Mouse (Mus musculus) midbrain, embryonic 11.5 days (tissue): Measurements from ENCODE around the gene Cnnm2. TPM values are rescaled to one million over a fixed set of nuclear protein-coding genes. Genes with fewer than 3 reads are reported as not detected.
A peak's percentile ranks its signal among the peaks of the same experiment; 100 is the strongest.

Source experiments
- ATAC-seq: fragments of 200-750 bp; cut with Nextera tagmentation; 2 replicates; pipeline ENCODE4 v1.8.0; 2017; ENCODE audit warnings: moderate TSS enrichment, moderate library complexity; ENCODE audit not compliant: low FRiP score
- DNase-seq: peaks from one replicate; pipeline ENCODE4 v3.0.0; 2015; ENCODE audit warnings: low spot score; ENCODE audit errors: missing footprints
- H3K27ac ChIP-seq: fragments of 300-500 bp; sonication (generic); 2 replicates; pipeline ENCODE4 v1.5.1; 2014; ENCODE audit warnings: low read depth, low read length
- H3K27me3 ChIP-seq: fragments of 300-500 bp; sonication (generic); 2 replicates; pipeline ENCODE4 v1.6.1; 2014; ENCODE audit warnings: mild to moderate bottlenecking, low read length, moderate library complexity, mixed read lengths; ENCODE audit not compliant: control insufficient read depth, insufficient read depth
- H3K36me3 ChIP-seq: fragments of 300-500 bp; sonication (generic); 2 replicates; pipeline ENCODE4 v1.6.1; 2014; ENCODE audit warnings: mild to moderate bottlenecking, low read length, moderate library complexity, mixed read lengths; ENCODE audit not compliant: control insufficient read depth, insufficient read depth
- H3K4me1 ChIP-seq: fragments of 300-500 bp; sonication (generic); 2 replicates; pipeline ENCODE4 v1.6.1; 2014; ENCODE audit warnings: low read length; ENCODE audit not compliant: control insufficient read depth, insufficient read depth
- H3K4me2 ChIP-seq: fragments of 300-500 bp; sonication (generic); 2 replicates; pipeline ENCODE4 v1.6.1; 2014; ENCODE audit warnings: mild to moderate bottlenecking, moderate library complexity
- H3K4me3 ChIP-seq: fragments of 300-500 bp; sonication (generic); 2 replicates; pipeline ENCODE4 v1.5.1; 2014; ENCODE audit warnings: low read depth, low read length
- H3K9ac ChIP-seq: fragments of 300-500 bp; sonication (generic); 2 replicates; pipeline ENCODE4 v1.6.1; 2014; ENCODE audit warnings: low read length
- H3K9me3 ChIP-seq: fragments of 300-500 bp; sonication (generic); 2 replicates; pipeline ENCODE4 v1.6.1; 2016; ENCODE audit warnings: low read length; ENCODE audit not compliant: control insufficient read depth
- WGBS: fragments of 180-500 bp; shearing (Covaris S2); extraction: QIAGEN DNeasy Blood & Tissue Kit; methylation state at CpG from one replicate; pipeline ENCODE4 v1.1.7; 2014; 5-methylcytosine and 5-hydroxymethylcytosine counted together
- polyA plus RNA-seq: library from polyadenylated mRNA; unstranded; fragments of >200 nt; fragmentation: Nextera tagmentation; extraction: Ambion mirVana; gene quantifications from 2 replicates; pipeline ENCODE4 v1.2.1, GENCODE M21; 2014

Cnnm2 gene
- polyA plus RNA-seq: 4.5 and 4.9 TPM in 2 replicates

DNA sequence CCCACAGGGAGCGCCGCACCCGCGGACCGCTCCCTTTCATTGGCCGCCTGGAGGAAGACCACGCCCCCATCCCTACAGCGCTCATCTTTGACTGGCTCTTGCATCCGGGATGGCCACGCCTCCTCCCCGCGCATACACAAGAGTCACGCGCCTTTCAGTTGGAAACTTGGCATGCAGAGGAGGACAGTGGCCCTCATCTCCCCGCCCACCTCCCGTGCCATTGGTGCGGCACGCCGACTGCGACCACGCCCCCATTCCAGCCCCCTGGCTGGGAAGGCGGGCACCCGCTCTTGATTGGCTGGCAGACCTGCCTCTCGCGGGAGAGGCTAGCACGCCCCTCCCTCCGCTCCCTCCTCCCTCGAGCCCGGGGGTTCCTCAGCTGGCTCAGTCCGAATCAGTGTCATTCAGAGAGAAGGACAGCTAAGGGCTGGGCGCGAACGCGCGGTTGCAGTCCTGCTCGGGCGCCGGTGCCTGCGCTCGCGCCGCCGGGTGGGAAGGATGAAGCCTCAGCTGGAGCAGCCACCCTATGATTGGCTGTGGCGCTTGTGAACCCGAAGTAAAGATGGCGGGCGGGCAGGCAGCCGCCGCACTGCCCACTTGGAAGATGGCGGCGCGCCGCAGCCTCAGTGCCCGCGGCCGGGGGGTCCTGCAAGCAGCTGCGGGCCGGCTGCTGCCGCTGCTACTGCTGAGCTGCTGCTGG lies at the start of gene Cnnm2:
Gene Cnnm2 (plus strand): TSS at position 350 of the 700 bp plus-strand sequence.
- WGBS: under 1% methylated on average over 59 of the region's 59 CpGs
- peak within 1 kb of the TSS; percentile 77 for H3K4me3 ChIP-seq
- ATAC-seq: peak; percentile 98
- H3K9ac ChIP-seq: peak within 1 kb of the TSS; percentile 77
- no peaks in the 10 kb centered on the region for H3K36me3 ChIP-seq
- no peaks in the 10 kb centered on the region for H3K9me3 ChIP-seq
- peaks cover 6% of the 10 kb centered on the region for H3K27me3 ChIP-seq
- peak within 1 kb of the TSS; percentile 61; the same call in 1 of the 2 replicates for H3K27ac ChIP-seq
- DNase-seq: peak; percentile 99
- H3K4me1 ChIP-seq: peaks cover 20% of the 10 kb centered on the region
- peak within 1 kb of the TSS; percentile 70 for H3K4me2 ChIP-seq

- H3K27me3 ChIP-seq: no peaks in the 10 kb centered on the region
- no peak overlapping the region for H3K9ac ChIP-seq
- ATAC-seq (no peak), DNase-seq (no peak)
- WGBS: 93% methylated on average over 8 of the region's 8 CpGs
- H3K4me1 ChIP-seq: no peaks in the 10 kb centered on the region
- H3K27ac ChIP-seq: no peak overlapping the region
- H3K4me2 ChIP-seq: no peak overlapping the region
- H3K9me3 ChIP-seq: no peaks in the 10 kb centered on the region; the same call in 1 of the 2 replicates
- no peak overlapping the region for H3K4me3 ChIP-seq
- H3K36me3 ChIP-seq: peaks cover 3% of the 10 kb centered on the region; the same call in 1 of the 2 replicates
Measured at GRCm38 (mm10) chr19:46714234-46714633, 47.2 kb upstream of the Cnnm2 start.

GRCm38 (mm10) chr19:46715016-46715415 lies 46.4 kb upstream of the Cnnm2 start:
- Histone ChIP-seq H3K4me1 (no peaks in the 10 kb centered on the region), H3K4me3 (no peak overlapping the region), H3K36me3 (peaks cover 3% of the 10 kb centered on the region; the same call in 1 of the 2 replicates), H3K4me2 (no peak overlapping the region), H3K9me3 (no peaks in the 10 kb centered on the region; the same call in 1 of the 2 replicates), H3K27ac (no peak overlapping the region), H3K27me3 (no peaks in the 10 kb centered on the region), H3K9ac (no peak overlapping the region)
- 91% methylated on average over 8 of the region's 8 CpGs for WGBS
- no peak for DNase-seq
- ATAC-seq: no peak

DNA sequence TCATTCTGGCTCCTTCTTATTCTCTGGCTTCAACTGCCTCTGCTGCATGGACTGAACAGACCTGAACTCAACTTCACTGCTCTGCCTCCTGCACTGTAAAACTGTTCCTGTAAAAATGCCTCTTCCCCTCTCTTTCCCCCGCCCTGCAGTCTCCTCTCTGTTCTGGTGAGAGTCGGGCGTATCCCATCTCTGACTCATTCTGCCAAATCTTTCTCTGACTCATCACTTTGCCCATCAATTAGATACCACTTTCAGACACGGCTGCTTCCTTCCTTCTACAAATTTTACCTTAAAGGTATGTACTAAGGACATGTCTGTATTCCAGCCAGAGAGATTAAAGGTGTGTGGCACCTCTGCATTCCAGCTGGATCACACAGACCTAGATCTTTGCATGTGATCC lies 43.2 kb upstream of the Cnnm2 start:
- H3K27me3 ChIP-seq: no peaks in the 10 kb centered on the region
- H3K27ac ChIP-seq: no peak overlapping the region
- H3K36me3 ChIP-seq: peaks cover 3% of the 10 kb centered on the region; the same call in 1 of the 2 replicates
- H3K4me3 ChIP-seq: no peak overlapping the region
- 87% methylated on average over 4 of the region's 4 CpGs for WGBS
- H3K9ac ChIP-seq: no peak overlapping the region
- H3K4me2 ChIP-seq: no peak overlapping the region
- H3K9me3 ChIP-seq: no peaks in the 10 kb centered on the region; the same call in 1 of the 2 replicates
- ATAC-seq: no peak
- no peaks in the 10 kb centered on the region for H3K4me1 ChIP-seq
- no peak for DNase-seq

GRCm38 (mm10) chr19:46724411-46724810 lies 37.0 kb upstream of the Cnnm2 start:
- ATAC-seq (no peak), DNase-seq (no peak)
- Histone ChIP-seq H3K27ac (no peak overlapping the region), H3K9ac (no peak overlapping the region), H3K4me1 (peaks cover 2% of the 10 kb centered on the region; the same call in 1 of the 2 replicates), H3K4me2 (no peak overlapping the region), H3K9me3 (no peaks in the 10 kb centered on the region), H3K4me3 (no peak overlapping the region), H3K36me3 (no peaks in the 10 kb centered on the region), H3K27me3 (no peaks in the 10 kb centered on the region)
- 63% methylated on average over 11 of the region's 11 CpGs for WGBS

- DNase-seq (no peak), ATAC-seq (no peak)
- Histone ChIP-seq H3K27me3 (no peaks in the 10 kb centered on the region), H3K4me1 (peaks cover 2% of the 10 kb centered on the region; the same call in 1 of the 2 replicates), H3K36me3 (no peaks in the 10 kb centered on the region), H3K4me2 (no peak overlapping the region), H3K27ac (no peak overlapping the region), H3K4me3 (no peak overlapping the region), H3K9ac (no peak overlapping the region), H3K9me3 (no peaks in the 10 kb centered on the region)
- WGBS: 99% methylated on average over 8 of the region's 8 CpGs
Measured at GRCm38 (mm10) chr19:46726142-46726541, 35.3 kb upstream of the Cnnm2 start.

GRCm38 (mm10) chr19:46727140-46727736 lies 34.2 kb upstream of the Cnnm2 start:
- no peak overlapping the region for H3K27ac ChIP-seq
- H3K9me3 ChIP-seq: no peaks in the 10 kb centered on the region
- ATAC-seq (peak; percentile 61), DNase-seq (no peak)
- no peaks in the 10 kb centered on the region for H3K36me3 ChIP-seq
- no peak overlapping the region for H3K4me2 ChIP-seq
- no peak overlapping the region for H3K4me3 ChIP-seq
- H3K4me1 ChIP-seq: peaks cover 2% of the 10 kb centered on the region; the same call in 1 of the 2 replicates
- WGBS: 52% methylated on average over 8 of the region's 8 CpGs
- no peaks in the 10 kb centered on the region for H3K27me3 ChIP-seq
- H3K9ac ChIP-seq: no peak overlapping the region

- H3K36me3 ChIP-seq: no peaks in the 10 kb centered on the region
- H3K9ac ChIP-seq: no peak overlapping the region
- H3K4me3 ChIP-seq: no peak overlapping the region
- no peaks in the 10 kb centered on the region for H3K27me3 ChIP-seq
- DNase-seq (peak; percentile 53), ATAC-seq (no peak)
- 79% methylated on average over 11 of the region's 11 CpGs for WGBS
- no peaks in the 10 kb centered on the region for H3K9me3 ChIP-seq
- peaks cover 2% of the 10 kb centered on the region; the same call in 1 of the 2 replicates for H3K4me1 ChIP-seq
- H3K4me2 ChIP-seq: no peak overlapping the region
- no peak overlapping the region for H3K27ac ChIP-seq
Measured at GRCm38 (mm10) chr19:46727945-46728540, 33.4 kb upstream of the Cnnm2 start.

DNA sequence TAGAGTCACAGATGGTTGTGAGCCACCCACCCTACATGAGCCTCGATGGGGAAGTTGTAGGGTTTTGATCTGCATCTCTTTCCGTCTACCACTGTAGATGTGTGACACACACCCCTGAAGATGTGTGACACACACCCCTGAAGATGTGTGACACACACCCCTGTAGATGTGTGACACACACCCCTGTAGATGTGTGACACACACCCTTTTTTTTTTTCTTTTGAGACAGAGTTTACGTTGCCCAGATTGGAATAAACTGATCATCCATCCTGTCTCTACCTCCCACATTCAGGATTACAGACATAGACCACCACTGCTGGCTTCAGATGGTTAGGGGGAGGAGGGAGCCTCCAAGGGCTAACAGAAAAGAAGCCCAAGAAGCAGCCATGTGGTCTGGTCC lies 32.5 kb upstream of the Cnnm2 start:
- no peak overlapping the region for H3K4me3 ChIP-seq

More for the DNA sequence above, 32.5 kb upstream of the Cnnm2 start:
- WGBS: 86% methylated on average over 3 of the region's 3 CpGs
- DNase-seq: no peak
- Histone ChIP-seq H3K4me2 (no peak overlapping the region), H3K27me3 (no peaks in the 10 kb centered on the region), H3K9me3 (no peaks in the 10 kb centered on the region), H3K27ac (no peak overlapping the region), H3K9ac (no peak overlapping the region), H3K4me1 (peaks cover 2% of the 10 kb centered on the region; the same call in 1 of the 2 replicates), H3K36me3 (no peaks in the 10 kb centered on the region)
- ATAC-seq: no peak
